Mouse (Mus musculus): ENCODE measurements around the gene Dnah8. TPM values are rescaled to one million over a fixed set of nuclear protein-coding genes. Genes with fewer than 3 reads are reported as not detected.
A peak's percentile ranks its signal among the peaks of the same experiment; 100 is the strongest.

The Dnah8 gene
- polyA plus RNA-seq, 1 experiment from 2014 or later, result 2.1 TPM

DNA sequence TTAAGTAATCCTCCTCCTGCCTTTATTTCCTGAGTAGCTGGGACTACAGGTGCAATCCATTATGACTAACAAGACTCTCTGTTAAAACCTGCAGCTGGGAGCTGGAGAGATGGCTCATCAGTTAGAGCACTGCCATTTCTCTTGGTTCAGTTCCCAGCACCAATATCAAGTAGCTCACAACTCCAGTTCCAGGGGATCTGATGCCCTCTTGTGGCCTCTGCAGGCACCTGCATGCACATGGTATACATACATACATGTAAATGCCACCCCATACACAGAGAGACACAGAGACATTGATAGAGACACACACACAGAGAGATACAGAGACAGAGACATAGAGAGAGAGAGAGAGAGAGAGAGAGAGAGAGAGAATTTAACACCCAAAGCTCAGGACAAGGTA lies 228.2 kb downstream of the Dnah8 start:
- Histone ChIP-seq H3K27me3 (ENCODE audit: control insufficient read depth, insufficient read depth, low read length) (no peaks in the 10 kb centered on the region), H3K27ac (replicated peaks; ENCODE audit: low read depth, low read length) (no peak overlapping the region), H3K9ac (replicated peaks; ENCODE audit: low read length) (no peak overlapping the region), H3K36me3 (ENCODE audit: control insufficient read depth, insufficient read depth, low read length) (no peaks in the 10 kb centered on the region), H3K4me1 (ENCODE audit: control insufficient read depth, insufficient read depth, low read length) (no peaks in the 10 kb centered on the region), H3K4me3 (replicated peaks; ENCODE audit: low read depth, low read length) (no peak overlapping the region), H3K4me2 (ENCODE audit: low read length) (no peak overlapping the region), H3K9me3 (ENCODE audit: control insufficient read depth, low read length) (no peaks in the 10 kb centered on the region)
- DNase-seq, result no peak
- no peak for ATAC-seq (ENCODE audit: low FRiP score, low TSS enrichment)

DNA sequence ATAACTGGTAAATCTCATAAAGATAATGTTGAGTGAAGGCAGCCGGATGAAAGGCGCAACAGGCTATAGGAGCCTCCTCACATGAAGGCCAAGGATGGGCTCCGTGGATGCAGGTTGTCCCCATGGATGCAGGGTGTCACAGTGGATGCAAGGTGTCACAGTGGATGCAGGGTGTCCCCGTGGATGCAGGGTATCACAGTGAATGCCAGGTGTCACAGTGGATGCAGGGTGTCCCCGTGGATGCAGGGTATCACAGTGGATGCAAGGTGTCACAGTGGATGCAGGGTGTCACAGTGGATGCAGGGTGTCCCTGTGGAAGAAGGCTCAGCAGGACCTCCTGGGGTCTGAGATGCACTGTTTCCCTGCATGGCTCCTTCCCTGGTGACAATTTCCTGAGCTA lies 233.2 kb downstream of the Dnah8 start:
- H3K9ac ChIP-seq (replicated peaks; ENCODE audit: low read length), result no peak overlapping the region
- H3K4me2 ChIP-seq (ENCODE audit: low read length), result no peak overlapping the region
- H3K27me3 ChIP-seq (ENCODE audit: control insufficient read depth, insufficient read depth, low read length), result no peaks in the 10 kb centered on the region
- no peak overlapping the region for H3K27ac ChIP-seq (replicated peaks; ENCODE audit: low read depth, low read length)
- DNase-seq (no peak), ATAC-seq (ENCODE audit: low FRiP score, low TSS enrichment) (no peak)
- H3K9me3 ChIP-seq (ENCODE audit: control insufficient read depth, low read length), result no peaks in the 10 kb centered on the region
- no peak overlapping the region for H3K4me3 ChIP-seq (replicated peaks; ENCODE audit: low read depth, low read length)
- H3K36me3 ChIP-seq (ENCODE audit: control insufficient read depth, insufficient read depth, low read length), result no peaks in the 10 kb centered on the region
- H3K4me1 ChIP-seq (ENCODE audit: control insufficient read depth, insufficient read depth, low read length), result peaks cover 15% of the 10 kb centered on the region
- 92% methylated on average over 5 of the region's 5 CpGs for WGBS

DNA sequence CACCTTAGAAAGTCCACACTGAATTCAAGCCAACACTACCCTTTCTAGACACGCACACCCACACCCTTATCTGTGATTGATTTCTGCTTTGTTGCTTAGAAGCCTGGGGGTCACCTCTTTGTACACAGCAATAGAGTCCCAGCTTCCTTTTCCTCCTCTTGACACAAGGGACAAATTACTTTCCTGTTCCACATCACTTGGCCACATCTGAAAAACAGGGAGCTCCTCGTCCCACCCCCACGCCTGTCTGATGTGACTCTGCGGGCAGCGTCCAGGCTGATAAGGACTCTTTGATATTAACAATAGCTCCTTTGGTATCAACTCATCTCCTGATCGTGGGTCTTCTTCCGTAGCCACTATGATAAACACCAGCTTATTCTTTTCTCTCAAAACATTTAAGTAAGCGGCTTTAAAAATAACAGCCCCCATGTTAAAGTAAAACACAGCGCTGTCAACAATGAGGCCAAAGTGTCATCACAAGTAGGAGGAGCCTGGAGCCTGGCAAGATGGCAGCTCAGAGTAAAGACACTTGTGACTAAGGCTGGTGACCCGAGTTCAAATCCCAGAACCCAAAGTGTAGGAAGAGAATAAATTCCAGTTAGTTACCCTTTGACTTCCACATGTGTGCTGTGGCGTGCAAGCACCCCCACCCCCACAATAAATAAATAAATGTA lies 234.6 kb downstream of the Dnah8 start:
- WGBS, result 58% methylated on average over 11 of the region's 11 CpGs
- Histone ChIP-seq H3K36me3 (ENCODE audit: control insufficient read depth, insufficient read depth, low read length) (no peaks in the 10 kb centered on the region), H3K9ac (replicated peaks; ENCODE audit: low read length) (no peak overlapping the region), H3K27me3 (ENCODE audit: control insufficient read depth, insufficient read depth, low read length) (no peaks in the 10 kb centered on the region), H3K4me2 (ENCODE audit: low read length) (no peak overlapping the region), H3K27ac (replicated peaks; ENCODE audit: low read depth, low read length) (no peak overlapping the region), H3K4me1 (ENCODE audit: control insufficient read depth, insufficient read depth, low read length) (peaks cover 19% of the 10 kb centered on the region), H3K4me3 (replicated peaks; ENCODE audit: low read depth, low read length) (no peak overlapping the region), H3K9me3 (ENCODE audit: control insufficient read depth, low read length) (no peaks in the 10 kb centered on the region)
- DNase-seq (no peak), ATAC-seq (ENCODE audit: low FRiP score, low TSS enrichment) (no peak)

DNA sequence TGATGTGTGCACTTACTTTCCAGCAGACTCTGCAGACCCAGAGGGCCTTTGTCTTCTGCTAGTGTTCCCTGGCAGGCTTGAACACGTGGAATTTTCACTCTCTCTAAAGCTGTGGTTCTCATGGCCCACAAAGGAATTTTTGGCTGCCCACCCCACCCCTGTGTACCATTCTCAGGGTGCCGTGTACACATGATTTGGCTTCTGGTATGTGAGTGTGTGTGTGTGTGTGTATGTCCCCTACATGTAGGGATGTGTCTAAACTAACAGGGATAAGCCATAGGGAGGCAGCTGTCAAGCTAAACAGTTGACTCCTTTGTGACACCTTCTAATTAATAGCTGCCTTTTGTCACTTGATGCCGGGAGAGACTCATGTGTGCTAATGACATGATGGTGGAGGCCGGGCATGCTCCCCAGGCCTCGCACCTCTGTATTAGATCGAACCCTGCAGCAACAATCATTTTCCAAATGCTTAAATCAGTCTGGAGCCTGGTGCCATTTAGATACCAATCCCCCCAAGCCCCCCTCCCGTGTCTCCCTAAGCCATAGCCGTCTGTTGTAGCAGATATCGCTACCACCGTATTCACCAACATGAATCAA lies 235.9 kb downstream of the Dnah8 start:
- DNase-seq, result peak; percentile 72
- no peak overlapping the region for H3K4me2 ChIP-seq (ENCODE audit: low read length)
- WGBS, result 17% methylated on average over 10 of the region's 10 CpGs
- H3K9ac ChIP-seq (replicated peaks; ENCODE audit: low read length), result no peak overlapping the region
- H3K9me3 ChIP-seq (ENCODE audit: control insufficient read depth, low read length), result no peaks in the 10 kb centered on the region
- H3K36me3 ChIP-seq (ENCODE audit: control insufficient read depth, insufficient read depth, low read length), result no peaks in the 10 kb centered on the region
- no peaks in the 10 kb centered on the region for H3K27me3 ChIP-seq (ENCODE audit: control insufficient read depth, insufficient read depth, low read length)
- ATAC-seq (ENCODE audit: low FRiP score, low TSS enrichment), result peak; percentile 63
- H3K27ac ChIP-seq (replicated peaks; ENCODE audit: low read depth, low read length), result peak overlapping the region; percentile 72
- peaks cover 23% of the 10 kb centered on the region for H3K4me1 ChIP-seq (ENCODE audit: control insufficient read depth, insufficient read depth, low read length)
- no peak overlapping the region for H3K4me3 ChIP-seq (replicated peaks; ENCODE audit: low read depth, low read length)

DNA sequence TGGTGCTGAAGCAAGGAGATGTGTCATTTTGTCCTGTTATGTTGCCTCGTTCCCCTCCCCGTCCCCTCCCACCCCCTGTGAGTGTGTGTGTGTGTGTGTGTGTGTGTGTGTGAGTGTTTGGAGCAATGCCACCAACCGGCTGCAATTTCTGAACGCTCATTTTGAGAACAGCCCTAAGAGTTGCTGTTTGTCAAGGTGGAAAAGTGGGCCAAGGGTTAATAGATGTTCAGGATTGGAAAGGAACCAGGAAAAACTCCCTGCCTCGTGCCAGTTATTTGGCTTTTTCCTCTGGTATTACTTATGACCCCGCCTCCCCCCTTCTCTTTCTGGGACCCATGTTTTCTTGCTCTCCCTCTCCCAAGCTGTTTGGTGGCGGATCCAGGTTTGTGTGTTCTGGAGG lies 236.5 kb downstream of the Dnah8 start:
- WGBS, result 52% methylated on average over 7 of the region's 7 CpGs
- no peaks in the 10 kb centered on the region for H3K36me3 ChIP-seq (ENCODE audit: control insufficient read depth, insufficient read depth, low read length)
- peak overlapping the region; percentile 72 for H3K27ac ChIP-seq (replicated peaks; ENCODE audit: low read depth, low read length)

DNA sequence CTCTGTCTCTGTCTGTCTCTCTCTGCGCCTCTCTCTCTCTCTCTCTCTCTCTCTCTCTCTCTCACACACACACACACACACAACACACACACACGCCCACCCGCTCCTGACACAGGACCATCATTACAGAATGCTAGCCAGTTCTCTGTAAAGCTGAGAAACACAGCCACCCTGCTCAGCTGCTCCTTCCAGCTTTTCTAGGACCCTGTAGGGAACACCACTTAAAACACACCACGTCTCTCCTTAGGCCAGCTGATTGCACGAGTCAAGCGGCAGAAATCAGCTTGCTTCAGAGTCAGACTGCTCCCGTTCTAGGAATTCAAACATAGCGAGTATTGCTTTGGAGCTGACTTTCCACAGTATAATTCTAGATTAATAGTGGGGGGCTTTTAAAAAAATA lies 242.1 kb downstream of the Dnah8 start:
- WGBS, result 58% methylated on average over 8 of the region's 8 CpGs

More for the DNA sequence above, 236.5 kb downstream of the Dnah8 start:
- Histone ChIP-seq H3K4me3 (replicated peaks; ENCODE audit: low read depth, low read length) (no peak overlapping the region), H3K4me2 (ENCODE audit: low read length) (no peak overlapping the region), H3K27me3 (ENCODE audit: control insufficient read depth, insufficient read depth, low read length) (no peaks in the 10 kb centered on the region), H3K9me3 (ENCODE audit: control insufficient read depth, low read length) (no peaks in the 10 kb centered on the region), H3K9ac (replicated peaks; ENCODE audit: low read length) (no peak overlapping the region), H3K4me1 (ENCODE audit: control insufficient read depth, insufficient read depth, low read length) (peaks cover 23% of the 10 kb centered on the region)
- ATAC-seq (ENCODE audit: low FRiP score, low TSS enrichment) (no peak), DNase-seq (no peak)

DNA sequence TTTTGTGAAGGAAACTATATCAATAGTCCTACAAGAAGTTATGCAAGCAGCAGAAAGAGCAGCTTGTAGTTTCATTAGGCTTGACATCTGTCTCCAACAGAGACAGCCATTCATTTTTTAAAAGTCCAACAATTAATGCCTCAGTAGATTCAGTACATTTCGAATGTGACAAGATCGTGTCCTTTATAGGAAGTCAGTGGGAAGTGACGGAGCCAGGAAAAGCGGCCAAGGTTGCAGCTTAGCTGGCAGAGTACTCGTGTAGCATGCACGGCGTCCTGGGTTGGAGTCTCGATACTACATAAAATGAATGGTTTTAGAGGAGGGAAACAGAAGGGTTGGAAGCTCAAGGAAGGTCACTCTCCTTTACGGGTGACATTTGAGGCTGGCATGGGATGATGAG lies 242.8 kb downstream of the Dnah8 start:
- Histone ChIP-seq H3K4me2 (ENCODE audit: low read length) (no peak overlapping the region), H3K9ac (replicated peaks; ENCODE audit: low read length) (no peak overlapping the region), H3K27me3 (ENCODE audit: control insufficient read depth, insufficient read depth, low read length) (no peaks in the 10 kb centered on the region), H3K4me3 (replicated peaks; ENCODE audit: low read depth, low read length) (no peak overlapping the region), H3K27ac (replicated peaks; ENCODE audit: low read depth, low read length) (no peak overlapping the region), H3K36me3 (ENCODE audit: control insufficient read depth, insufficient read depth, low read length) (no peaks in the 10 kb centered on the region), H3K4me1 (ENCODE audit: control insufficient read depth, insufficient read depth, low read length) (peaks cover 11% of the 10 kb centered on the region; the same call in 1 of the 2 replicates), H3K9me3 (ENCODE audit: control insufficient read depth, low read length) (no peaks in the 10 kb centered on the region)
- ATAC-seq (ENCODE audit: low FRiP score, low TSS enrichment), result no peak
- no peak for DNase-seq
- 80% methylated on average over 9 of the region's 9 CpGs for WGBS

More for the DNA sequence above, 242.1 kb downstream of the Dnah8 start:
- DNase-seq (peak; percentile 31), ATAC-seq (ENCODE audit: low FRiP score, low TSS enrichment) (no peak)
- no peaks in the 10 kb centered on the region for H3K36me3 ChIP-seq (ENCODE audit: control insufficient read depth, insufficient read depth, low read length)
- no peak overlapping the region for H3K4me3 ChIP-seq (replicated peaks; ENCODE audit: low read depth, low read length)
- H3K27me3 ChIP-seq (ENCODE audit: control insufficient read depth, insufficient read depth, low read length), result no peaks in the 10 kb centered on the region
- 0 out of 2 replicates have a peak overlapping the region, but pooled peaks have one; percentile 45 for H3K27ac ChIP-seq (replicated peaks; ENCODE audit: low read depth, low read length)
- H3K9me3 ChIP-seq (ENCODE audit: control insufficient read depth, low read length), result no peaks in the 10 kb centered on the region
- H3K4me1 ChIP-seq (ENCODE audit: control insufficient read depth, insufficient read depth, low read length), result peaks cover 13% of the 10 kb centered on the region; the same call in 1 of the 2 replicates
- no peak overlapping the region for H3K9ac ChIP-seq (replicated peaks; ENCODE audit: low read length)
- H3K4me2 ChIP-seq (ENCODE audit: low read length), result no peak overlapping the region

DNA sequence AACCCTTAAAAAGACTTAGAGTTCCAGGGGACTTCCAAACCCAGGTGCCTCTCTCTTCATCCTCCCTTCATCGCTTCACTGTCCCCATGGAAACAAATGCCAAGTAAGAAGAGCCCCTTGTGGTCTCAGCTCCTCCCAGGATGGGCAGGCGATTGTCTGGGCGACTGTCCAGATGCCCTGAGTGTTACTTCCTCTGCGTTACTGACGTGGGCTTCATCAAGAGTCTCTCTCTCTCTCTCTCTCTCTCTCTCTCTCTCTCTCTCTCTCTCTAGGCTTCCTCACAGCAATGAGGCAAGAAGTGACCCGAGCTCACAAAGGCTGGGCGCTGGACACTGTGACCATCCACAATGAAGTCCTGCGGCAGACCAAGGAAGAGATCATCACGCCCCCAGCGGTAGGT lies 246.9 kb downstream of the Dnah8 start:
- Histone ChIP-seq H3K27me3 (ENCODE audit: control insufficient read depth, insufficient read depth, low read length) (no peaks in the 10 kb centered on the region), H3K9me3 (ENCODE audit: control insufficient read depth, low read length) (no peaks in the 10 kb centered on the region), H3K36me3 (ENCODE audit: control insufficient read depth, insufficient read depth, low read length) (no peaks in the 10 kb centered on the region), H3K27ac (replicated peaks; ENCODE audit: low read depth, low read length) (no peak overlapping the region), H3K4me2 (ENCODE audit: low read length) (no peak overlapping the region), H3K9ac (replicated peaks; ENCODE audit: low read length) (no peak overlapping the region), H3K4me1 (ENCODE audit: control insufficient read depth, insufficient read depth, low read length) (no peaks in the 10 kb centered on the region), H3K4me3 (replicated peaks; ENCODE audit: low read depth, low read length) (no peak overlapping the region)
- WGBS, result 26% methylated on average over 10 of the region's 10 CpGs
- ATAC-seq (ENCODE audit: low FRiP score, low TSS enrichment), result no peak
- DNase-seq, result no peak

DNA sequence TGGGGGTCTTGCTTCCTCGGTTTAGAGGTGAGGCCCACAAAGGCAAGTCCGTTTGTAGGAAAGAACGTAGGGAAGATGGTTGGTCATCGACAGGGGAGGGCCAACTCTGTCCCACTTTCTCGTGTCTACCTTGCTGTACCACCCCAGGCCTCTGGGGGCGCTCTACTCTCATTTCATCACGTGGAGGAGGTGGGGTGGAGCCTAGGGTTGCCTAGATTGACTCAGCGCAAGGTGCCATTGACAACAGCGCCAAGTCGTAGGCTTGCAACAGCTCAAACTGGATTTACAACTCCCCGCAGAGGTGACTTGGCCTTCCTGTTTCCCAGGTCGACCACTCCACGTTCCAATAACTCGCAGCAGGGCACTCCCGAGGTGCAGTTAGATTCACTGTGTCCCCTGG lies 250.1 kb downstream of the Dnah8 start:
- Histone ChIP-seq H3K4me1 (ENCODE audit: control insufficient read depth, insufficient read depth, low read length) (peaks cover 5% of the 10 kb centered on the region; the same call in 1 of the 2 replicates), H3K4me2 (ENCODE audit: low read length) (no peak overlapping the region), H3K27me3 (ENCODE audit: control insufficient read depth, insufficient read depth, low read length) (no peaks in the 10 kb centered on the region), H3K36me3 (ENCODE audit: control insufficient read depth, insufficient read depth, low read length) (no peaks in the 10 kb centered on the region), H3K27ac (replicated peaks; ENCODE audit: low read depth, low read length) (no peak overlapping the region), H3K9ac (replicated peaks; ENCODE audit: low read length) (no peak overlapping the region), H3K9me3 (ENCODE audit: control insufficient read depth, low read length) (no peaks in the 10 kb centered on the region), H3K4me3 (replicated peaks; ENCODE audit: low read depth, low read length) (no peak overlapping the region)
- DNase-seq (no peak), ATAC-seq (ENCODE audit: low FRiP score, low TSS enrichment) (no peak)
- 68% methylated on average over 15 of the region's 15 CpGs for WGBS
